Mouse (Mus musculus): ENCODE measurements around the gene Zfp882.
"Not testable (repeated sequence)": the region's sequence is repeated elsewhere in the genome, so short reads cannot be mapped to it uniquely, and the experiment has no call there.

The Zfp882 gene

DNA sequence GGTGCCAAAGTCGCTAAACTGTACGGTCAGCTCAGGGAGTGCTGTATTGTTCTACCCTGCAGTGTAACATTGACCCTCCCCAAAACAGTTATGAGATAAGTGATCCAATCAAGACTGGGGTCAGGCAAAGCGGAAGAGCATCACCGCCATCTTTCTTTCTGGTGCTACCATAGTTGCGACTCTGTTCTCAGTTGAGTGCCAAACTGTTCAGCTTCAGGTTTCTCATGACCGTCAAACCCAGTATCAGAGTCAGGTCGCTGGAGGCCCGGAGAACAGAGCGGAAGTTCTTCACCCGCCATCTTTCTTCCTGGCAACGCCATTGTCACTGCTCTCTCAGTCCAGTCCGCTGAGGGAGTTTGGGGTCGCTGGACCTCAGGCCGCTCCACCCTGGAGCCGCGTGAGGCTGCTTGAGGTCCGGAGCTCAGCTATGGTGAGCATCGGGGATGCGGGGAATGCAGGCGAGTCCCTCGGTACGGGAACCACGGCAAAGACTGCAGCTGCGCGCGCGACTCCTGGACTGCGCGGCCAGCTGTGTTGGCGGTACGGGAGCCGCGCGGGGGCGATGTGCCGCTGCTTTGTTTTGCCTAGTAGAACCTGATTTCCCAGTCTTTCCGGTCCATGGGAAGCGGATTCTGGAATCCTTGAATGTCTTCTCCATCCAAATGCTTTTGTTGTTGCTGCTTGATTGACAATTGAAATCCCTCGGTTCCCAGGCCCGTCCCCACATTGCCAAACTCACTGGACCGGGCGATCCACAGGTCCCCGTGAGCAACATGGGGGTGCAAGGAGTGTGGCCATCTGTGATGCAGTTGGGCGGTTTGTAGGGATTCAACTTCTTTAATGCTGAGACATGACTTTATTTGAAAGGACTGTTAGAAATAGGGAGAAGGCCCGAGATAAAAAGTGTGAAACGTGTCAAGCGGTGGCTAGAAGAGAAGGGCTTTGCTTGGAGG, at the start of gene Zfp882, which contains the start of gene Zfp617:
Gene Zfp882 (plus strand): TSS at position 300 of the 953 bp plus-strand sequence.
Gene Zfp617 (plus strand): TSS at position 327 of the 953 bp plus-strand sequence.
- peak; percentile 84 for DNase-seq (ENCODE audit: low spot score)

DNA sequence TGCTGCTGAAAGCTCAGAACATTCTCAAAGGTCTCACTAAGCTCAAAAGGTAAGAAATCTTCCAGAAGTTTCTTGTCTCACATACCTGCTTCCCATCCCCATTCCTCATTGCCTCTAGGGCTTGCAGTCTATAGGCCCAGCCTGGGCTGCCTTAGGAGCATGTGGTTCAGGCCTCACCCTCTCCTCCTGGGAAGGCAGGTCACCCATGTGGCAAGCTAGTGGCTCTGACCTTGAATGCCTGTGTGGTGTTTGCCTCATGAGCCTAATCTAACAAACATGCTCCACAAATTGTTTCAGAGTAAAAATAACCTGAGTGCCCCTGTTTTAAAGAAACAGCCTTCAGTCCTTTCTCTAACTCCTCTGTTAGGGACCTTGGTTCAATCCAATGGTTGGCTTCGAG, 46.9 kb upstream of the Zfp882 start:
- not testable (repeated sequence) for DNase-seq (ENCODE audit: low spot score)

DNA sequence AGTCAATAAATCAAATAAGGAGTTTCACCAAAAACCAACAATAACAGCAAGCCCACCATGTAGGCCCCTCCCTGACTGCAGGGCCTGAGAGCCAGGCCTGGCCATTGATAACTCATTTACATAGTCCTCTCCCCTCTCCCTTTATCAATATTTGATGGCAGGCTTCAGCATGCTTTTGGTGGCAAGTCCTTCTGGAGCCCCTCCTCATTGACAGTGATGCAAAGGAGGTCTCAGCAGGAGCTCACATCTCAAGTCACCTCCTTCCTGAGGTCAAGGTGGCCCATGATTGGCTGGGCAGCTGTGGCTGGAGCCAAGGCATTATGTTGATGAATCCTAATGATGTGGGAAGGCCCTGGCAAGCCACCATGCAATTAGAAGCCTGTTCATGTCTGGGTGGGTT, 46.4 kb upstream of the Zfp882 start:
- not testable (repeated sequence) for DNase-seq (ENCODE audit: low spot score)

DNA sequence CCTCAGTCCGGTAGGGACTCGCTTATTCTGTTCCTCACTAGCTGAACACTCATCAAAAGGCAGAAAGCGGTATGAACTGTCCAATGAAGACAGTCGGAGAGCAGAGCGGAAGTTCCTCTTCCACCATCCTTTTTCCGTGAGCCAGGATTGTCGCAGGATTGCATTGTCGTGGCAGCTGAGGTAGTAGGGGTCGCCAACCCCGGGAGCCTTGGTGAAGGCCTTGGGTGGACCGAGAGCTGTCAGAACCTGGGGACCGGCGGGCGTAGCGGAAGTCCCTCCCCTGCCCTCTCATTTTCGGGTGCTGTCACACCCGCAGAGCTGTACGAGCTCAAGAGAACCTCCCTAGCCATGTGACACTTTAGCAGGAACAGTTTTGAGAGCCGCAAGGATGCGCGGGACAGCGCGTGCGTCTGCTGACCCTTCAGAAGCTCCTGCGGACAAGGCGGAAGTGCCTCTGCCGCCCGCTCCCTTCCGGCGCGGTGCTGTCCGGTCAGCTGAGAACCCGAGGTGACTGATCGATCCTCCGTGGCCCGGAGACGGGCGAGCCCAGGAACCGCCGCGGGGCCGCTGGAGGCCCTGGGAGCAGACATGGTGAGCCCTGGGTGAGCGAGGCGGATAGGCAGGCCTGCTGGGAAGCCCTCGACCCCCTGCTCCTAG, 26.7 kb upstream of the Zfp882 start, which contains the start of gene Zfp709:
Gene Zfp709 (plus strand): TSS at position 402 of the 657 bp plus-strand sequence.
- peak; percentile 59 for DNase-seq (ENCODE audit: low spot score)

DNA sequence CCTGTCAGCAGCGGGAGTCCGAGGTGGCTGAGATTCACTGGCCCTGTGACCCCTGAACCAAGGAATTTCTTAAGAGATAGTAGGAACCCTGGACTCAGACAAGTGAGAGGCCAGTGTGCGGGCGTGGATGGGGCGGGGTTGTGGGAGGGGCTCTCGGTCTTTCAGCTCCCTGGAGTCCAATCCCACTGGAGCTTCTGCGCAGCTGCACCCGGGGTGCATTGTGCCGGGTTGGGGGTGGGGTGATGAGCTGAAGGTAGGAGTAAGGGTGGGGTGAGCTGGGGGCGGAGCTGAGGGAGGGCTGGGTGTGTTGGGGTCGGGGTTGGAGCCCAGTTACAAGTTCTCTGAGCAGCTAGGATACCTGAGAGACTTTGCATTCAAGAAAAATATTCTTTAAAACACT, 7.7 kb upstream of the Zfp882 start:
- DNase-seq (ENCODE audit: low spot score), result not testable (repeated sequence)

DNA sequence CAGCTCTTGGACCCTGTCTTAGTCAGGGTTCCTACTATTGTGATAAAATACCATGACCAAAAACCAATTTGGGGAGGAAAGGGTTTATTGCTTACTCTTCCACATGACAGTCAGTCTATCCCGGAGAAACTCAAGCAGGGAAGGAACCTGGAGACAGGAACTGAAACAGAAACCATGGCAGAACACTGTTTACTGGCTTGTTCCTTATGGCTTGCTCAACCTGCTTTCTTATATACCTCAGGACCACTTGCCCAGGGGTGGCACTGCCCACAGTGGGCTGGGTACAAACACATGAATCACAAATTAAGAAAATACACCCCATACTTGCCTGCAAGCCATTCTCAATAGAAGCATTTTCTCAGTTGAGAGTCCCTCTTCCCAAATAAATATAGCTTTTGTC, 5.3 kb upstream of the Zfp882 start:
- DNase-seq (ENCODE audit: low spot score), result not testable (repeated sequence)

DNA sequence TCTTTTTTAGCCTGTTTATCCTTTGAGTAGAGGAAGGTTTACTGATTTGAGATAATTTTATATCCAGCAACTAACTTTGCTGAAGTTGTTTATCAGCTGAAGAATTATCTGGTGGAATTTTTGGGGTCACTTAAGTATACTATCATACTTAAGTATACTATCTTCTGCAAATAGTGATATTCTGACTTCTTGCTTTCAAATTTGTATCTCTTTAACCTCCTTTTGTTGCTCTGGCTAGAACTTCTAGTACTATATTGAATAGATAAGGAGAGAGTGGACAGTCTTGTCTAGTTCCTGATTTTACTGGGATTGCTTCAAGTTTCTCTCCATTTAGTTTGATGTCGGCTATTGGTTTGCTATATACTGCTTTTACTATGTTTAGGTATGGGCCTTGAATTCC, 1.6 kb upstream of the Zfp882 start:
- DNase-seq (ENCODE audit: low spot score), result no peak

DNA sequence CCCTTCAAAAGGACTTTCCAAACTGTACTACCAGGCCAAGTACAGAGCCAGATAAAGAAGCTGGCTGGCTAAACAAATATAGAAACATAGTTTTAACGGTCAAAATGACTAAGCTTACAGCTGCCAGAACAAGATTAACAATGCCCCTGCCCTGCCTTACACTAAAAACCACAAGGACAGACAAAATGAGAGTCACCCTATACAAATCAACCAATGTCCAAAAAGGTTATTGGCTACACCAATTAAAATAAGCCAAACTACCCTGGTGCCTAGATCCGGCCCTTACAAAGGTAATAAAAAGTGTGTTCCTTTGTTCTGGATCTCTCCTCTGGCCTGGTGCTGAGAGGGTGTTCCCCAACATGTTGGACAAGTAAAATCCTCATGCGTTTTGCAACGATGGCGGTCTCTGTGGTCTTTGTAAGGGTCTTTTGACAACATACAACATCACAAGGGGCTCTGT, 580 bp upstream of the Zfp882 start:
- DNase-seq (ENCODE audit: low spot score), result no peak

DNA sequence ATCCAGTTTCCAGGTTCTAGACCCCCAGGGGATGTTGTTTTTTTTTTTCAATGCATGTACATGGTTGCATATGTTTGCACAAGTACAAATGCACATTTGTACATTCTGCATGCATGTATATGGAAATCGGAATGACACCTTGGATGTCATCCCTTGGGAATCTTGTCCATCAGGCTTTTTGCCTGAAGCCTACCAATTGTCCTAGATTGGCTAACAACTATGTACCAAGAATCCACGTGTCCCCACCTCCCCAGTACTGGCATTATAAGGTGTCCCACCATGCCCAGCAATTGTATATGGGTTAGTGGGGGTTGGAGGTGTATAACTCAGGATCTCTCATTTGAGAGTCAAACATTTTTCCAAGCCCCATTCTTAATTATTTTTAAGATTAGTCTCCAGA, 3.9 kb downstream of the Zfp882 start:
- no peak for DNase-seq (ENCODE audit: low spot score)

DNA sequence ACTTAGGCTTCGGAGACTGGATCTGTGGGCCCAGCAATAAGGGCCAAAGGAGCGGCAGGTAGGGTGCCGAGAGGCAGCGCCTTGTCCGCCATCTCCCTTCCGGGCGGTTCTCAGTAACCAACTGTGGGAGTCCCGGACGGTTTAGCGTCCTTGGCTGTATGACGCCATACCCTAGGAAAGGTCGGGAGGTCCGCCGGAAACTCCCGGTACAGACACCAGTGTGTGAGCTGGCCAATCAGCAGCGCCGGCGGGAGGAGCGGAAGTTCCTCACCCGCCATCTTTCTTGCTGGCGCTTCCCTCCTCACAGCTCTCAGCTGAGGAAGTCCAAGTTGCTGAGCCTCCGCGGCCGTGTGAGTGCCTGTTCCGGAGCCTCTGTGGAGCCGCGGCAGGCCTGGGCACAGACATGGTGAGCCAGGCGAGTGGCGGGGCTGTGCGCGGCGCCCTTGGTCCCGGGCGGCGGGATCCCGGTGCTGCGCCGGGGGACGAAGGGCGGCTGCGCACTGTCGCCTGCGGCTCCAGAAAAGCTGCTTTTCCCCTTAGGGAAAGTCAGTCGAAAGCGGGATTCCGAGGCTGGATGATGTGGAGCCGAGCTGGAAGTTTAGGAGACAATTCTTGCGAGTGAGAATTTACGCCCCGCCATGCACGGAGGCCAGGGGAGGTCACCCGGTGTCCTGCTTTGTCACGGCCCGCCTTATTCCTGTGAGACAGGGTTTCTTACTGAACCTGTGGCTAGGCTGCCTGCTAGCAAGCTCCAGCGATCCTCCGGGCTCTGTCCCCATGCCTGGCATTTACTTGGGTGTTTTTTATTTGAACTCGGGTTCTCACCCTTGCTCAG, 14.4 kb downstream of the Zfp882 start:
- DNase-seq (ENCODE audit: low spot score), result peak; percentile 93

DNA sequence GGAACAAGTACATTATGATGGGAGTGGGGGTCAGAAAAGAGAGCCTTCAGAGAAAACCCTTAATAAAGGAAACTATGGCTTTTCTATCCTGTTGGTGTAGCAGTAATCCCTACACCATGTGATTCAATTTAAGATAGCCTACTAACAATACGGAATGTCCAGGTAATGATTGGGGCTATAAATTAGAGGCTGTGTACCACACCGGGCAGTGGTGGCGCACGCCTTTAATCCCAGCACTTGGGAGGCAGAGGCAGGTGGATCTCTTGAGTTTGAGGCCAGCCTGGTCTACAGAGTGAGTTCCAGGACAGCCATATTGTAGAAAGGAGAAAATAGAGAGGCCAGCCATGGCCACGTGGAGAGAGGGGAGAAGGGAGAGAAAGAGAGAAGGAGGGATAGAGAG, 17.4 kb downstream of the Zfp882 start:
- no peak for DNase-seq (ENCODE audit: low spot score)

DNA sequence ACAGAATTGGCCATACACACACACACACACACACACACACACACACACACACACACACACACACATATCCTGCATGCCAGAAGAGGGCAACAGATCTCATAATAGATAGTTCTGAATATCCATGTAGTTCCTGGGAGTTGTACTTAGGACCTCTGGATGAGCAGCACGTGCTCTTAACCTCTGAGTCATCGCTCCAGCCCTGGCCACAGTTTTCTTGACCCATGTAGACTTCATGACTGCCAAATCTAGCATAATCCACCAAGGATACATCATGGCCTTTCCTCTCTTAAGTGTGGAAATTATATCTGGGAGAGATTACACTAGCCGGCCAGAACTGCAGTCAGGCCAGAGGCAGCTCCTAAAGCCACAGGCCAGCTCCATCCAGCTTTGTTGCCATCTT, 18.1 kb downstream of the Zfp882 start:
- no peak for DNase-seq (ENCODE audit: low spot score)

DNA sequence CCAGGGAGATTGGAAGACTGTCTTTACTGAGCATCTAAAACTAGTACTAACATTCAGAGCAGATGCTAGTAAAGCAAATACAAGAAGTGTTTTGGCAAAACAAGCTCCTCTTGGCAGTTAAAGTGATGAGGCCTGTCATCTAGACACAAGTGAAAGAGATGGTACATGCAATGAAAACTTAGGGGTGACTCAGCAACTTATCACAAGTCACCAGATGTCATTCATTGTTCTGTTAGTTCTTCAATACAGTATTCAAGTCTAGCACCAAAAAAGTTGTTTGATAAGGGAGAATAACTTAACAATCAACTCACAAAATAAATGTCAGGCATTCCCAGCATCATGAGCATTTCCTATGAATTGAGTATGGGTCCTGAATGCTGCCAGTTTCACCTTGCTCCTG, 19.4 kb downstream of the Zfp882 start:
- DNase-seq (ENCODE audit: low spot score), result no peak

DNA sequence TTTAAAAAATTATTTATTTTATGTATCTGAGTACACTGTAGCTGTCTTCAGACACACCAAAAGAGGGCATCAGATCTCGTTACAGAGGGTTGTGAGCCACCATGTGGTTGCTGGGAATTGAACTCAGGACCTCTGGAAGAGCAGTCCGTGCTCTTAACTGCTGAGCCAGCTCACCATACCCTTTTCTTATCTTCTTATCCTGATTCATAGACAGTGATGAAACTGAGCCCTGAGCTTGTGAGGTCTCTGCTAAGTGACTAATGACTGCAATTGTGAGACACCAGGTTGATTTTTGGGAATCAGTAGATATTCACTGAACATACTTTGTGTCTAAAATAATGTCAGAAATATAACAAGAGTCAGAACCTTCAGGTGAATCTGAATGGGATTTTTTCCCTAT, 29.6 kb downstream of the Zfp882 start:
- DNase-seq (ENCODE audit: low spot score), result not testable (repeated sequence)

DNA sequence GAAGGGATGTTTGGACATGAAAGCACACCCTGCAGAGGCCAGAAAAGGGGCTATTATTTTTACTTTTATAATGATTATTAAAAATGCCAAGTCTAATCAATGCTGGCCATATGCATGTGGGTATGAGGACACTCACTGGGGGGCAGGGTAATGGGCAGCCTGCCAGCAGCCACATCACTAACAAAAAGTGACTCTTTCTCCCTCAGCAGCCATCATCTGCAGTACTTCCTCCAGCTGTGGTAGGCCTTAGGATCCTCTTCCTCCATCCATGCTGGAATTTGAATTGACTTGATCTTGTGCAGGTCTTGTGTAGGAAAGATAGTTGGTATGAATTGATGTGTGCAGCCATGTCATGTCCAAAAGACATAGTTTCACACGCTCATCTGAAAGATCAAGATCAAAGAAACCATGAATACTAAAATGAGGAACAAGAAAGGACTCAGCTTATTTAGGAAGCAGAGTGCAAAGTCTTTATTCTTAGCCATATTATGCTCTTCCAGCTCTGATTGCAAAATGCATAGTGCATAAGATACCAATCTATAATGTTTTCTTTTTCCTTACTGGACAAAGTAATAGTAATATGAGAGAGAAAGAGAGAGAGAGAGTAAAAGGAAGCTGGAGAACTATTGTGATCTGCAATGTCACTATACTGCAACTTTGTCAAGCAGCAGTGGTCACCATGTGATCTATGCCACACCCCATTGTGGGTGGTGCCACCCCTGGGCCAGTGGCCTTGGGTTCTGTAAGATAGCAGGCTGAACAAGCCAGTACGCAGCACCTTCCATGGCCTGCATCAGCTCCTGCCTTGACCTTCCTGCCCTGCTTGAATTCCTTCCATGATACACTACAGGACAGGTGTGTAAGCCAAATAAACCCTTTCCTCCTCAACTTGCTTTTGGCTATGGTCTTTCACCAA, 32.1 kb downstream of the Zfp882 start:
- no peak for DNase-seq (ENCODE audit: low spot score)

DNA sequence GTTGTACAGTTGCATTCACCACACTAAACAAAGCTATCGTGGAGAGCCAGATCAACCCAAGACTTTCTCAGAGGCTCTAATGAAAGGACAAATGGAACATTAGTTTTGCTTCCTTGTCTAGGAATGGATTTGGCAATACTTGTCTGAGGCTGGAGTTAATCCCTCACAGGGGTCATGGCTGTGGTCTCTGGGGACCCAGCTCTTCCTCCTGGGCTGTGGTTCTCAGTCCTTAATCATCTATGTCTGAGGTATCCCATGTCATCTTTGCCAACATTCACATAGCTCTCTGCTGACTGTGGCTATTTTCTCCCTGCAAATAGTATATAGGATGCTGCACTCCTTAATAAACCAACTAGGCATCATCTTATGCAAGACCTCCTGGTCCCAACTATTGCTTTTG, 33.4 kb downstream of the Zfp882 start:
- DNase-seq (ENCODE audit: low spot score), result no peak

DNA sequence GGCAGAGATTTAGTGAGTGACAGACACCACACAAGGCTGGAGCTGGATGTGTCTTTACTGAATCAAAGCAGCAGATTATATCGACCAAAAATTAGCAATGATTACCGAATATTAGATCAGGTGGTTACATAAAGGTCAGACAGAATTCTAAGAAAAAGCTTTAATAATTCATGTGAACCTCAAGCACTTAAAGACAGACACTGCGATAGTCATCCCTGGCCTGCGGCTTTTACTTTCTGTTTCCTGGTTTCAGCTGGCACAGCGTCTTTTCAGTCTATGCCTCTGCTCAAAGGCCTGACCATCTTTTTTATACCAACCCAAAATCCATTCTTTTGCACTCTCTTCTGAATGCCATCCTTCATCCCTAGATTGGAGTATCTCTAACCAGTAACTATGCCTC, 40.2 kb downstream of the Zfp882 start:
- no peak for DNase-seq (ENCODE audit: low spot score)

DNA sequence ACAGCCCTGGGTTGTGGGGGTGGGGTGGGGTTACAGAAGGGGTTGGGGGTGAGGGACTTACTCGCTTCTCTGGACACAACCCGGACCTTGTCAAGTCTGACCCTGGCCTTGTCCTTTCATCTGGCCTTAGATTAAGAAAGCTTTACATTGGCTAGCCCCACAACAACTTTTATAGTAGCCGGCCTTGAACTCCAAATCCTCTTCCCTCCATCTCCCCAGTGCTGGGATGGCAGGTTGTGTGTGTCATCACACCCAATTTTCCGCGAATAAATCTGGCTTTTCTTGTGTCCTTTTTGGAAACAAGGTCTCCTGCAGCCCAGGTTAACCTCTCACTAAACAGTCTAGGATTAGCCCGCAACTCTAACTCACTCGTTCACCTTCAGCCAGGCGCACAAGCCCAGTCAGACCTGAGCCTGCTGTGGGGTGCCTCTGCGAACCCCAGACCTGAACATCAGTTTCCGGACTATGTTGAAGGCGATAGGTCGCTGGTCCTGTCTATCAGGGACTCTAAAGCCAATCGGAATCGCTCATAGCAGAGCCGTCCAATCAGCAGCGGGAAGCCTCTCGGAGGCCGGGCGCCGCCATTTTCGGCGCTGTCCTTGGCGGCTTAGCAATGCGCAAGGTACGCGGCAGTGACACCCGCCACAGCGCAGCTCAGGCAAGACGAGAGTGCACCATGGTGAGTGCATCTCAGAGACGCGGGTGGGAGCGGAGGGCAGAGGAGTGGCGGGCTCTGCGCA, 42.2 kb downstream of the Zfp882 start, which contains the start of gene Zfp961:
Gene Zfp961 (plus strand): TSS at position 557 of the 740 bp plus-strand sequence.
- DNase-seq (ENCODE audit: low spot score), result peak; percentile 97

DNA sequence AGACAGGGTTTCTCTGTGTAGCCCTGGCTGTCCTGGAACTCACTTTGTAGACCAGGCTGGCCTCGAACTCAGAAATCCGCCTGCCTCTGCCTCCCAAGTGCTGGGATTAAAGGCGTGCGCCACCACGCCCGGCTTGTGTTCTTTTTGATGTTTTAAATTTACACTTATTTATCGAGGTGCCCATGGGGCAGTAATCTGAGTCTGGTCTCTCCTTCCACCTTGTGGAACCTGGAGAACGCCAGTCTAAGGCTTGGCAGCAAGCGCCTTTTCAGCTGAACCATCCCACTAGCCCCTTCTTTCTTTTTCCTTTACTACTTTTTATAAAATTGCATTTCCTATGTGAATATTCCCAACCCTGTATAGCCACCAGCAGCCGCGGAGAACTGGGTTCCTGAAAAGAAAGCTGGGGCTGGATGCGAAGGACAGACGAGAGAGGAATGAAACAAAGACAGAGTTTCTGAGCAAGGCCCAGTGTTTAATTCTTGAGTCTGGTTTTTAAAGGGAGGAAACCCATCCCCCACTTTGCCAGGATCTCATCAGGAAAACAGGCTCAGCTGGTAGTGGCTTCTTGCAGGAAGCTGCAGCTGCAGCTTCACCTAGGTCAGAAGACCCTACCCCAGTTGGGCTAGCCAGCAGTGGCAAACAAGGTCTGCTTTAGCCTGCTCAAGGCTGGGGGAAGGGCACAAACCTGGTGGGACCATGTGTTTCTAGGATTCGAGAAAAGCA, 43.2 kb downstream of the Zfp882 start:
- no peak for DNase-seq (ENCODE audit: low spot score)

Data from left cerebral cortex, adult 11 months (tissue).